Mouse (Mus musculus) midbrain, postnatal 0 days (tissue): ENCODE results near the gene Zrsr1. TPM values are rescaled to one million over a fixed set of nuclear protein-coding genes. Genes with fewer than 3 reads are reported as not detected.

ENCODE experiments used
- ATAC-seq: fragments of 200-750 bp; cut with Nextera tagmentation; 2 replicates; pipeline ENCODE4 v1.8.0; 2017; ENCODE audit warnings: moderate number of reproducible peaks, mild to moderate bottlenecking, moderate TSS enrichment, moderate library complexity; ENCODE audit not compliant: low FRiP score
- DNase-seq: peaks from one replicate; pipeline ENCODE4 v3.0.0-alpha.2; 2015; ENCODE audit warnings: low spot score
- H3K27ac ChIP-seq: fragments of 300-500 bp; sonication (generic); 2 replicates; pipeline ENCODE4 v1.5.1; 2014; ENCODE audit warnings: low read depth, mild to moderate bottlenecking, low read length, mixed read lengths
- H3K27me3 ChIP-seq: fragments of 300-500 bp; sonication (generic); 2 replicates; pipeline ENCODE4 v1.6.1; 2014; ENCODE audit warnings: low read length, control low read depth, mixed read lengths; ENCODE audit not compliant: insufficient read depth
- H3K36me3 ChIP-seq: fragments of 300-500 bp; sonication (generic); 2 replicates; pipeline ENCODE4 v1.6.1; 2014; ENCODE audit warnings: low read length, control low read depth, mixed read lengths; ENCODE audit not compliant: insufficient read depth
- H3K4me1 ChIP-seq: fragments of 300-500 bp; sonication (generic); 2 replicates; pipeline ENCODE4 v1.6.1; 2014; ENCODE audit warnings: mild to moderate bottlenecking, control low read depth, antibody characterized with exemption, low read length, mixed read lengths; ENCODE audit not compliant: insufficient read depth
- H3K4me2 ChIP-seq: fragments of 300-500 bp; sonication (generic); 2 replicates; pipeline ENCODE4 v1.6.1; 2014; ENCODE audit warnings: low read depth, mild to moderate bottlenecking, low read length, mixed read lengths; ENCODE audit not compliant: poor library complexity, severe bottlenecking
- H3K4me3 ChIP-seq: fragments of 300-500 bp; sonication (generic); 2 replicates; pipeline ENCODE4 v1.5.1; 2014; ENCODE audit warnings: low read depth, mild to moderate bottlenecking, low read length, moderate library complexity
- H3K9ac ChIP-seq: fragments of 300-500 bp; sonication (generic); replicated peaks from 2 replicates; pipeline ENCODE4 v1.6.1; 2014; ENCODE audit warnings: mild to moderate bottlenecking, low read length, moderate library complexity, mixed read lengths; ENCODE audit not compliant: poor library complexity, severe bottlenecking
- H3K9me3 ChIP-seq: fragments of 300-500 bp; sonication (generic); 2 replicates; pipeline ENCODE4 v1.6.1; 2016; ENCODE audit warnings: low read length, control low read depth
- CTCF ChIP-seq: IDR thresholded peaks from 2 replicates; pipeline ENCODE4 v1.5.1; 2016; ENCODE audit warnings: antibody characterized with exemption, mild to moderate bottlenecking
- WGBS: fragments of 180-500 bp; shearing (Covaris S2); extraction: QIAGEN DNeasy Blood & Tissue Kit; methylation state at CpG from one replicate; pipeline ENCODE4 v1.1.7; 2014; 5-methylcytosine and 5-hydroxymethylcytosine counted together
- polyA plus RNA-seq: library from polyadenylated mRNA; unstranded; fragments of >200 nt; fragmentation: Nextera tagmentation; extraction: Ambion mirVana; gene quantifications from 2 replicates; pipeline ENCODE4 v1.2.1, GENCODE M21; 2015
- total RNA-seq: library from RNA; depleted of rRNA; stranded (reverse); fragments of >200 nt; gene quantifications from 2 replicates; pipeline ENCODE4 v1.2.3, GENCODE M21; 2014

The Zrsr1 gene
- total and polyA plus RNA-seq, 2 experiments from 2014 or later = 8.4 to 23.6 TPM

DNA sequence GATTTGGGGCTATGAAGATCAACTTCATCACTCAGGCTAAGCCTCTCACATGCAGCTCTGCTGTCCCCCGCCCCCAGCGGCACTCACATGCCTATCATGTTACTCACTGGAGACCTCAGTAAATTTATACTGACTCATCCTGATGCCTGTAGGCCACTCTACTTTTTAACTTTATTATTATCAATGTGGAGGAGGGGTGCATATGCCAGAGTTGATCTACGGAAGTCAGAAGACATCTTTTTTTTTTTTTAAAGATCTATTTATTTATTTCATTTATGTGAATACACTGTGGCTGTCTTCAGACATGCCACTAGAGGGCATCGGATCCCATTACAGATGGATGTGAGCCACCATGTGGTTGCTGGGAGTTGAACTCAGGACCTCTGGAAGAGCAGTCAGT lies 6.3 kb upstream of the Zrsr1 start:
- Histone ChIP-seq H3K36me3 (no peaks in the 10 kb centered on the region), H3K9me3 (0 out of 2 replicates have a peak, but pooled peaks cover 4% of the 10 kb centered on the region), H3K27me3 (no peaks in the 10 kb centered on the region), H3K27ac (no peak overlapping the region), H3K4me3 (no peak overlapping the region), H3K9ac (no peak overlapping the region), H3K4me1 (no peaks in the 10 kb centered on the region), H3K4me2 (no peak overlapping the region)
- DNase-seq = no peak
- 79% methylated on average over 4 of the region's 4 CpGs for WGBS
- TF ChIP-seq CTCF = peak; percentile 60
- ATAC-seq = no peak

DNA sequence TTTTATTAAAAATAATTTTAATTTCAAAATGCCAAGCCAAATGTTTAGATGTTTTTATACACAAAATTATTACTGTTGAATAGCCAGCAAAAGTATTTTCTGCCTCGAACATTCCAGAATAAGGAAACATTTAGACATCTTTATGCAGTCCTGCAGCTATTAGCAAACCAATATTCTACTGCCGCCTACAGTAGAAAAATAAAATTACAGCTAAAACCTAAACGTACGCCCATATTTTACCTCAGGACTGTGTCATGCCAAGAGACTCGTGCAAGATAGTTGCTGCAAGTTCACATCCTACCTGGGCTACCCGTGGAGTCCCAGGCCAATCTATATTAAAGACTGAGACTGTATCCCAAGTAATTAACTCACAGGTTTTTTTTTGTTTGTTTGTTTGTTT lies 2.3 kb upstream of the Zrsr1 start:
- Histone ChIP-seq H3K4me1 (no peaks in the 10 kb centered on the region), H3K9ac (no peak overlapping the region), H3K36me3 (no peaks in the 10 kb centered on the region), H3K27ac (no peak overlapping the region), H3K27me3 (no peaks in the 10 kb centered on the region), H3K4me2 (no peak overlapping the region), H3K4me3 (no peak overlapping the region), H3K9me3 (0 out of 2 replicates have a peak, but pooled peaks cover 7% of the 10 kb centered on the region)
- 56% methylated on average over 6 of the region's 6 CpGs for WGBS
- DNase-seq = peak; percentile 62
- peak; percentile 74 for TF ChIP-seq CTCF
- ATAC-seq = no peak

DNA sequence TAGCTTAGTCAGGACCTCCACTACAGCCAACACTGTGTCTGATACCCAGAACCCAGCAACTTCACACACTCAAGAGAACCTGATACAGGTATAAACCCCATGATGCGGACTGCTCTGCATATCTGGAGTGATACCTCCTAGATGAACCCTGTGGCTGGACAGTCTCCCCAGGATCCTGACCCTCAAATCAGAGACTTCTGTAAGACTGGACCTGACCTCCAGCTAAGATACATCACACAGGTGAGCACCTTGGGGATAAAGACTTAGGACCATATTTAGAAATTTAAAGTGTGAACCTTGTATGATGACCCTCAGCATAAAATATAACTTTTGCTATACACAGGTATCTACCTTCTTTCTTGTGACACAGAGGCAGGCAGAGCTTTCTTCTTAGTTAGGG lies 1.3 kb upstream of the Zrsr1 start:
- ATAC-seq = no peak
- H3K27ac ChIP-seq = no peak overlapping the region
- H3K4me2 ChIP-seq = no peak overlapping the region
- DNase-seq = no peak
- H3K9ac ChIP-seq = no peak overlapping the region
- no peak overlapping the region for H3K4me3 ChIP-seq
- no peak for TF ChIP-seq CTCF
- no peaks in the 10 kb centered on the region for H3K4me1 ChIP-seq
- no peaks in the 10 kb centered on the region for H3K27me3 ChIP-seq
- H3K9me3 ChIP-seq = 0 out of 2 replicates have a peak, but pooled peaks cover 7% of the 10 kb centered on the region
- WGBS = 94% methylated on average over 1 of the region's 1 CpGs
- H3K36me3 ChIP-seq = no peaks in the 10 kb centered on the region

DNA sequence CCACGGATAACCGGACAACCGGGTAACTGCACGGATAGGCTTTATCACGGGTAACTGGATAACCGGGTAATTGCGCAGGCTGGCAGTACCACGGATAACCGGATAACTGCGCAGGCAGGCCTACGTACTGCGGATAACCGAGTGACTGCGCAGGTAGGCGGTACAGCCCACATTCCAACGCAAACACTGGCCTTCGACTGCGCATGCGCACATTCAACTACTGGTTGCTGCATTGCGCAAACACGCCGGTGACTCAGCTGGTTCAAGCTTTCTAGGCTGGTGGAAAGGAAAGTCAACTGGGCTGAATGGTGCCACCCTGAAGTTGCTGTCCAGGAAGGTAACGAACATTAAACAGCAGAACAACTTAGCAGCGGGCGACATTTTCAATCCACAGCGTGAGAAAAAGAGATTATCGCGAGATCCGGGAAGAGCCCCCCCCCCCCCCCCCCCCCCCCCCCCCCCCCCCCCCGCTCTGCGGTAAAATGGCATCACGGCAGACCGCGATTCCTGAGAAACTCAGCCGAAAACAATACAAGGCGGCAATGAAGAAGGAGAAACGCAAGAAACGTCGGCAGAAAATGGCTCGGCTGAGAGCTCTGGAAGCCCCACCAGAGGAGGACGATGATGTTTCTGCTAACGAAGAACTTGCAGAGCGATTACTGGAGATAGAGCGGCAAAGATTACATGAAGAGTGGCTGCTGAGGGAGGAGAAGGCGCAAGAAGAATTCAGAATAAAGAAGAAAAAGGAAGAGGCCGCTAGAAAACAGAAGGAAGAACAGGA lies 1.1 kb downstream of the Zrsr1 start:
- Histone ChIP-seq H3K27me3 (no peaks in the 10 kb centered on the region), H3K4me1 (no peaks in the 10 kb centered on the region), H3K9ac (peak overlapping the region; percentile 79), H3K4me2 (peak overlapping the region; percentile 54), H3K36me3 (0 out of 2 replicates have a peak, but pooled peaks cover 2% of the 10 kb centered on the region), H3K27ac (peak overlapping the region; percentile 90), H3K4me3 (peak overlapping the region; percentile 58), H3K9me3 (0 out of 2 replicates have a peak, but pooled peaks cover 3% of the 10 kb centered on the region)
- peak; percentile 69 for ATAC-seq
- no peak for TF ChIP-seq CTCF
- WGBS = 41% methylated on average over 44 of the region's 46 CpGs
- DNase-seq = peak; percentile 80

DNA sequence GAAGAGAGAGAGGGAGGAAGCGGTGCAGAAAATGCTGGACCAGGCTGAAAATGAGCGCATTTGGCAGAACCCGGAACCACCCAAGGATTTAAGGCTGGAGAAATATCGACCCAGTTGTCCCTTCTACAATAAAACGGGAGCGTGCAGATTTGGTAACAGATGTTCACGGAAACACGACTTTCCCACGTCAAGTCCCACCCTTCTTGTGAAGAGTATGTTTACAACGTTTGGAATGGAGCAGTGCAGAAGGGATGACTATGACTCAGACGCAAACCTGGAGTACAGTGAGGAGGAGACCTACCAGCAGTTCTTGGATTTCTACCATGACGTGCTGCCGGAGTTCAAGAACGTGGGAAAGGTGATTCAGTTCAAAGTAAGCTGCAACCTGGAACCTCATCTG lies 1.8 kb downstream of the Zrsr1 start:
- Histone ChIP-seq H3K36me3 (0 out of 2 replicates have a peak, but pooled peaks cover 6% of the 10 kb centered on the region), H3K9ac (peak overlapping the region; percentile 53; the same call in 1 of the 2 replicates), H3K9me3 (0 out of 2 replicates have a peak, but pooled peaks cover 3% of the 10 kb centered on the region), H3K27me3 (no peaks in the 10 kb centered on the region), H3K4me1 (0 out of 2 replicates have a peak, but pooled peaks cover 2% of the 10 kb centered on the region), H3K4me3 (peak overlapping the region; percentile 58), H3K27ac (peak overlapping the region; percentile 69), H3K4me2 (peak overlapping the region; percentile 53)
- DNase-seq (no peak), ATAC-seq (no peak)
- no peak for TF ChIP-seq CTCF
- WGBS = 53% methylated on average over 14 of the region's 14 CpGs

DNA sequence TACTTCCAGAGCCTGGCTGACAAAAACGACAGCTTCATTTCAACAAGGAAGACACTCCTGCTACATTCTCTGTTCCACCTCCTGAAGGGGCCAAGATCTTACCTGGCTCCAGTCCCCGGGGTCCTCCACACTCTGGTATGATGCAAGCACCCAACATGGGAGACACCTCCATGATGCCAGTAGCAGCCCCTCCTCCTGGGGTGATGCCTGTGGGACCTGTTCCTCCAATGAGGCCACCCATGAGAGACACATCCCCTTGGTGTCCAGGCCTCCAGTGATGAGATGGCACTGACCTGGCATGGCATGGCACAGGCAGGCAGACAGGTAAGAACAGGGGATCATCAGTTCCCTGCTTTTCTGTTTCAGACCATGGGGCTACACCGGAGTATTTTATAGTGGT lies 6.4 kb downstream of the Zrsr1 start:
- no peaks in the 10 kb centered on the region for H3K27me3 ChIP-seq
- H3K9ac ChIP-seq = no peak overlapping the region
- no peak overlapping the region for H3K4me2 ChIP-seq
- no peak for TF ChIP-seq CTCF
- H3K9me3 ChIP-seq = no peaks in the 10 kb centered on the region
- peaks cover 4% of the 10 kb centered on the region; the same call in 1 of the 2 replicates for H3K4me1 ChIP-seq
- DNase-seq (no peak), ATAC-seq (no peak)
- H3K27ac ChIP-seq = no peak overlapping the region
- no peak overlapping the region for H3K4me3 ChIP-seq
- 95% methylated on average over 3 of the region's 3 CpGs for WGBS
- H3K36me3 ChIP-seq = peaks cover 9% of the 10 kb centered on the region; the same call in 1 of the 2 replicates
